Mouse (Mus musculus): ENCODE measurements at regions not wholly inside any gene's neighbourhood (a gene's known extent, or its start where the extent isn't known, plus 50 kb on each side); places are given as distances from the start of the nearest gene placed in this dataset.

DNA sequence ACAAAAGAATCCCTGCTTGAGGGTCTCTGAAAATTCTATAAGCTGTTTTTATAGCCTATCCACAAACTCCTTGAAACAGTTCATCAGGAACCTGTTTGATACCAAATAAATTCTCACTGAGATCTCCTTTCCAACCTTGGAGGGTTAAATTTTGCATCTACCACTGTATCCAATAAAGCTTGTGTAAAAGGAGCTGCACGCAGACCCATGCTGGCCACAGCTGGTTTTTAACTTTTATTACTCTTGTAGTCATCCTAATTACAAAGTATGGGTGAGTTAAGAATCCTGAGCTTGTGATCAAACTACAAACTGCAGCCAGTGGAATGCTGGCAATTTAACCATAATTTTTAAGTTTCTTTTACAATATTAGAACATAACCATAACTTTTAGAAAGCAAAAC lies 59.0 kb upstream of the Ell2 start:
- in situ Hi-C loops (cut with MboI, MseI), result loop anchor here in 1 of 2 experiments (5.0 kb wide), 1 partner anchor 40 kb away; no protein-coding TSS in a partner anchor

- in situ Hi-C loops (cut with MboI, MseI), result no loop called here
Measured at GRCm38 (mm10) chr13:75651941-75652340, 54.6 kb upstream of the Ell2 start.

GRCm38 (mm10) chr13:75652966-75653365 lies 53.6 kb upstream of the Ell2 start:
- in situ Hi-C loops (cut with MboI, MseI), result no loop called here

Data from T-helper 17 cell (primary cell).